Mouse (Mus musculus): ENCODE results near the gene Muc16. TPM values are rescaled to one million over a fixed set of nuclear protein-coding genes. Genes with fewer than 3 reads are reported as not detected.

Gene Muc16
- polyA plus RNA-seq, 1 experiment from 2014 or later, result 1.1 TPM

DNA sequence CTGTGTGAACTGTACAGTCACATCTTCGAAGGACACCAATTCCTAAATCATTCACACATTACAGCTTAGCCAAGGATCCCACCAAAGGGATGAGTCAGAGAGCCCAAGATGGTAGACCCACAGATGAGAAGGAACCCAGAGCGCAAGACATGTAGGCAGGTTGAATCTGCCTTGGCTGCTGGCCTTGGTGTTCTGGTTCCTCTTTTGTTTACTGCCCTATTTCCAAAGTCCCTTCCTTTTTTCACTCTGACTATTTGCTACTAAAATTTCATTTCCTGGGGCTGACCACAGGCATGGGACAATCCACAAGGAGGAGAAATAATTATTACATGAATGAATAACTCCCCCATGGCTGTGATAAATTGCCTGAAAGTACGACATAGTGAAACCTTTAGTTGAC, 206.3 kb downstream of the Muc16 start:
- H3K27me3 ChIP-seq (ENCODE audit: control insufficient read depth, insufficient read depth, low read depth, low read length), result no peaks in the 10 kb centered on the region
- H3K4me3 ChIP-seq (ENCODE audit: low read length), result no peak overlapping the region
- H3K4me1 ChIP-seq (replicated peaks; ENCODE audit: control insufficient read depth, insufficient read depth, low read length), result 0 out of 2 replicates have a peak, but pooled peaks cover 4% of the 10 kb centered on the region
- WGBS, result 84% methylated on average over 3 of the region's 3 CpGs
- no peaks in the 10 kb centered on the region for H3K9me3 ChIP-seq (ENCODE audit: control insufficient read depth, low read length)
- no peak overlapping the region for H3K9ac ChIP-seq (ENCODE audit: low read length)
- H3K27ac ChIP-seq (ENCODE audit: low read length), result no peak overlapping the region
- H3K36me3 ChIP-seq (ENCODE audit: control insufficient read depth, insufficient read depth, low read length), result peaks cover 4% of the 10 kb centered on the region; the same call in 1 of the 2 replicates
- H3K4me2 ChIP-seq (ENCODE audit: low read depth, low read length), result no peak overlapping the region
- no peak for ATAC-seq (ENCODE audit: low read depth)

DNA sequence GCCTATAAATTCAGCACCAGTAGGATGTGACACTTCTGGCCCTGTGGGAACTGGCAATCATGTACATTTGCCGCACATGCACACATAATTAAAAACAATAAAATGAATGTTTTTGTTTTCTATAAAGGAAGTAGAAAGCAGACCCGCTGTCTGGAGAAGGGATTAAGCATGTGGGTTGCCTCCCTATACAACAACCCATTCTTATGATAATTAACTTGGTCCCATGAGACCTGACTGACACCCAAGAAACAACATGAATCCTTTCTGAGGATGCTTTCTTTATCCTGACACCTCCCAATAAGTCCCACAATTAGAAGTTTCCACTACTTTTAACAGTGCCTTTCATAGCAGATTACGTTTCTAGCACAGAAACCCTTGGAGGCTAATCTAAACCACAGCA, 207.0 kb downstream of the Muc16 start:
- H3K36me3 ChIP-seq (ENCODE audit: control insufficient read depth, insufficient read depth, low read length), result peaks cover 4% of the 10 kb centered on the region; the same call in 1 of the 2 replicates
- no peak overlapping the region for H3K9ac ChIP-seq (ENCODE audit: low read length)
- H3K4me3 ChIP-seq (ENCODE audit: low read length), result no peak overlapping the region
- H3K4me1 ChIP-seq (replicated peaks; ENCODE audit: control insufficient read depth, insufficient read depth, low read length), result no peaks in the 10 kb centered on the region
- no peaks in the 10 kb centered on the region for H3K9me3 ChIP-seq (ENCODE audit: control insufficient read depth, low read length)
- H3K27ac ChIP-seq (ENCODE audit: low read length), result no peak overlapping the region
- no peak overlapping the region for H3K4me2 ChIP-seq (ENCODE audit: low read depth, low read length)
- ATAC-seq (ENCODE audit: low read depth), result no peak
- H3K27me3 ChIP-seq (ENCODE audit: control insufficient read depth, insufficient read depth, low read depth, low read length), result no peaks in the 10 kb centered on the region
- WGBS, result 73% methylated on average over 3 of the region's 3 CpGs

DNA sequence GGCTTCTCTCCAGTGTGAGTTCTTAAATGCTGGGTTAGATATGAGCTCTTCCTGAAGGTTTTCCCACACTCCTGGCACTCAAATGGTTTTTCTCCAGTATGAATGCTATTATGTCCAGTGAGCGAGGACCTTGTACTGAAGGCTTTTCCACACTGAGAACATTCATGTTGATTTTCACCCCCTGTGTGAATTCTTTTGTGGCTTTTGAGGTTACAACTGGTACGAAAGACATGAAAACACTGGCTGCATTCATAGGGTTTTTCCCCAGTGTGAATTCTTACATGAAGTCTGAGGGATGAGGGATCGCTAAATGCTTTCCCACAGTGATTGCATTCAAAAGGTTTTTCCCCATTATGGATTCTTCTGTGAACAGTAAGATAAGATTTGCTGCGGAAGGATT, 217.8 kb downstream of the Muc16 start:
- Histone ChIP-seq H3K27me3 (ENCODE audit: control insufficient read depth, insufficient read depth, low read depth, low read length) (no peaks in the 10 kb centered on the region), H3K36me3 (ENCODE audit: control insufficient read depth, insufficient read depth, low read length) (peaks cover 14% of the 10 kb centered on the region), H3K4me3 (ENCODE audit: low read length) (no peak overlapping the region), H3K4me2 (ENCODE audit: low read depth, low read length) (no peak overlapping the region), H3K4me1 (replicated peaks; ENCODE audit: control insufficient read depth, insufficient read depth, low read length) (no peaks in the 10 kb centered on the region), H3K27ac (ENCODE audit: low read length) (no peak overlapping the region), H3K9me3 (ENCODE audit: control insufficient read depth, low read length) (peaks cover 4% of the 10 kb centered on the region), H3K9ac (ENCODE audit: low read length) (no peak overlapping the region)
- no peak for ATAC-seq (ENCODE audit: low read depth)
- 94% methylated on average over 4 of the region's 4 CpGs for WGBS

Small RNAs within 50 kb of the gene (microRNA-seq; reads per million reads assigned to microRNA genes)
- not detected for gene Gm22854

Other genes with a start within 250 kb of the Muc16 start
- gene Mbd3l2, start 243.9 kb downstream of the Muc16 start, polyA plus RNA-seq (2015; fragmentation: Nextera tagmentation; extraction: Ambion mirVana), result not detected in 2 replicates
- 5.6 TPM in 2 replicates for gene Zfp558, start 196.3 kb downstream of the Muc16 start, polyA plus RNA-seq (2015; fragmentation: Nextera tagmentation; extraction: Ambion mirVana)
- not detected in 2 replicates for gene Mbd3l1, start 196.2 kb downstream of the Muc16 start, polyA plus RNA-seq (2015; fragmentation: Nextera tagmentation; extraction: Ambion mirVana)
- not detected in 2 replicates for gene Olfr24, start 89.5 kb upstream of the Muc16 start, polyA plus RNA-seq (2015; fragmentation: Nextera tagmentation; extraction: Ambion mirVana)
- gene Olfr828, start 145.0 kb upstream of the Muc16 start, polyA plus RNA-seq (2015; fragmentation: Nextera tagmentation; extraction: Ambion mirVana), result not detected in 2 replicates
- gene Olfr829, start 180.4 kb upstream of the Muc16 start, polyA plus RNA-seq (2015; fragmentation: Nextera tagmentation; extraction: Ambion mirVana), result not detected in 2 replicates
- not detected in 2 replicates for gene Olfr830, start 200.2 kb upstream of the Muc16 start, polyA plus RNA-seq (2015; fragmentation: Nextera tagmentation; extraction: Ambion mirVana)